In genomic region chr2:164603482-164603881, GRCm38 (mm10) we compare ENCODE assay signal across 39 mouse cellular contexts. TPM values are rescaled to one million over a fixed set of nuclear protein-coding genes. Genes with fewer than 3 reads are reported as not detected.
DNase-seq lines count a peak whose midpoint lies in the region; ATAC-seq and TF ChIP-seq lines count a peak whose summit lies in the region.
"Had no signal": no experiment of that assay in that cellular context is flagged by ENCODE, and none has a peak within 500 bp of the region (broad histone marks: within the 10 kb centered on the region; RNA-seq: fewer than 3 reads in every experiment).

No protein-coding gene starts in this region.

- no peaks in the 10 kb centered on the region for H3K9me3 ChIP-seq in hindbrain, postnatal 0 days (ENCODE audit: low read length)
- H3K9me3 ChIP-seq in hindbrain, embryonic 12.5 days (replicated peaks) = no peaks in the 10 kb centered on the region
- H3K9me3 ChIP-seq in liver, postnatal 0 days (ENCODE audit: low read length) = 0 out of 2 replicates have a peak, but pooled peaks cover 3% of the 10 kb centered on the region
- H3K9me3 ChIP-seq in liver, embryonic 11.5 days (ENCODE audit: control insufficient read depth, low read length) = no peaks in the 10 kb centered on the region
- no peaks in the 10 kb centered on the region for H3K9me3 ChIP-seq in E14TG2a.4 (ENCODE audit: low read length)
- no peaks in the 10 kb centered on the region for H3K9me3 ChIP-seq in forebrain, embryonic 14.5 days (replicated peaks; ENCODE audit: control insufficient read depth, low read length)
- H3K9me3 ChIP-seq: embryonic facial prominence, embryonic 15.5 days; liver, embryonic 15.5 days; midbrain, embryonic 15.5 days had no signal

- H3K4me3 ChIP-seq in hindbrain, postnatal 0 days (ENCODE audit: low read length) = no peak overlapping the region
- no peak overlapping the region for H3K4me3 ChIP-seq in hindbrain, embryonic 12.5 days
- H3K4me3 ChIP-seq in liver, postnatal 0 days (ENCODE audit: low read depth, low read length) = no peak overlapping the region
- no peak overlapping the region for H3K4me3 ChIP-seq in liver, embryonic 11.5 days (ENCODE audit: low read depth, low read length)
- no peak overlapping the region for H3K4me3 ChIP-seq in E14TG2a.4 (replicated peaks; ENCODE audit: low read length)
- no peak overlapping the region for H3K4me3 ChIP-seq in forebrain, embryonic 14.5 days (ENCODE audit: low read depth, low read length)
- H3K4me3 ChIP-seq: embryonic facial prominence, embryonic 10.5 days; embryonic facial prominence, embryonic 15.5 days; forebrain, embryonic 12.5 days; hindbrain, embryonic 10.5 days; liver, embryonic 15.5 days; midbrain, embryonic 15.5 days had no signal

- 90% methylated on average over 3 of the region's 3 CpGs for WGBS in hindbrain, postnatal 0 days
- WGBS in hindbrain, embryonic 12.5 days = 86% methylated on average over 3 of the region's 3 CpGs
- 76% methylated on average over 3 of the region's 3 CpGs for WGBS in liver, postnatal 0 days (ENCODE audit: insufficient replicate concordance)
- 87% methylated on average over 3 of the region's 3 CpGs for WGBS in liver, embryonic 11.5 days
- 89% methylated on average over 3 of the region's 3 CpGs for WGBS in forebrain, embryonic 14.5 days

- no peak for ATAC-seq in hindbrain, postnatal 0 days
- no peak for ATAC-seq in hindbrain, embryonic 12.5 days (ENCODE audit: low FRiP score)
- ATAC-seq in liver, postnatal 0 days = no peak
- no peak for ATAC-seq in liver, embryonic 11.5 days (replicated peaks; ENCODE audit: low FRiP score)
- no peak for ATAC-seq in forebrain, embryonic 14.5 days
- ATAC-seq: hindbrain, embryonic 16.5 days; intestine, embryonic 16.5 days; midbrain, embryonic 15.5 days had no signal

- no peak overlapping the region for H3K27ac ChIP-seq in hindbrain, postnatal 0 days
- H3K27ac ChIP-seq in hindbrain, embryonic 12.5 days = no peak overlapping the region
- H3K27ac ChIP-seq in liver, postnatal 0 days (ENCODE audit: low read depth) = no peak overlapping the region
- H3K27ac ChIP-seq in liver, embryonic 11.5 days (ENCODE audit: low read depth, low read length) = no peak overlapping the region
- H3K27ac ChIP-seq in forebrain, embryonic 14.5 days (ENCODE audit: low read depth, low read length) = no peak overlapping the region
- H3K27ac ChIP-seq: embryonic facial prominence, embryonic 10.5 days; embryonic facial prominence, embryonic 15.5 days; forebrain, embryonic 12.5 days; hindbrain, embryonic 10.5 days; liver, embryonic 15.5 days; midbrain, embryonic 15.5 days had no signal

- H3K4me2 ChIP-seq in hindbrain, postnatal 0 days (ENCODE audit: low read depth, low read length) = no peak overlapping the region
- no peak overlapping the region for H3K4me2 ChIP-seq in hindbrain, embryonic 12.5 days (replicated peaks)
- no peak overlapping the region for H3K4me2 ChIP-seq in liver, postnatal 0 days (ENCODE audit: low read depth, low read length)
- no peak overlapping the region for H3K4me2 ChIP-seq in liver, embryonic 11.5 days
- no peak overlapping the region for H3K4me2 ChIP-seq in forebrain, embryonic 14.5 days (ENCODE audit: low read length)
- H3K4me2 ChIP-seq: embryonic facial prominence, embryonic 15.5 days; forebrain, embryonic 12.5 days; liver, embryonic 15.5 days; midbrain, embryonic 15.5 days had no signal

- no peak for TF ChIP-seq EP300 in liver, postnatal 0 days (IDR thresholded peaks at IDR 0.05; ENCODE audit: low read depth)

- no peaks in the 10 kb centered on the region for H3K4me1 ChIP-seq in hindbrain, postnatal 0 days (ENCODE audit: insufficient read depth, low read length)
- H3K4me1 ChIP-seq in hindbrain, embryonic 12.5 days = no peaks in the 10 kb centered on the region
- no peaks in the 10 kb centered on the region for H3K4me1 ChIP-seq in liver, postnatal 0 days (ENCODE audit: insufficient read depth)
- no peaks in the 10 kb centered on the region for H3K4me1 ChIP-seq in liver, embryonic 11.5 days (replicated peaks; ENCODE audit: control insufficient read depth, insufficient read depth, low read length)
- H3K4me1 ChIP-seq in E14TG2a.4 (replicated peaks; ENCODE audit: low read depth, low read length) = peaks cover 3% of the 10 kb centered on the region
- H3K4me1 ChIP-seq in forebrain, embryonic 14.5 days (ENCODE audit: control insufficient read depth, insufficient read depth, low read length) = no peaks in the 10 kb centered on the region
- H3K4me1 ChIP-seq: embryonic facial prominence, embryonic 10.5 days; embryonic facial prominence, embryonic 15.5 days; forebrain, embryonic 12.5 days; hindbrain, embryonic 10.5 days; liver, embryonic 15.5 days; midbrain, embryonic 15.5 days had no signal

- no peak for DNase-seq in hindbrain, postnatal 0 days (ENCODE audit: low spot score)
- no peak for DNase-seq in liver, postnatal 0 days
- no peak for DNase-seq in liver, embryonic 11.5 days (ENCODE audit: low spot score)
- peak; percentile 69 for DNase-seq in R1 (ENCODE audit: low read depth, low spot score)
- DNase-seq in ovary, adult 18-20 months (ENCODE audit: low spot score) = no peak
- no peak for DNase-seq in forebrain, embryonic 14.5 days (ENCODE audit: low spot score)
- DNase-seq: adrenal gland, adult 2 months; cerebellum, adult 8-10 months; cerebellum, postnatal 25 days; gastrocnemius, postnatal 14 days; heart, postnatal 14 days; kidney, adult 8-10 months; kidney, postnatal 14 days; left cerebral cortex, postnatal 4 days; lung, postnatal 10 days; right cerebral cortex, adult 18-20 months; right cerebral cortex, postnatal 4 days; thymus, postnatal 14 days had no signal

- H3K27me3 ChIP-seq in hindbrain, postnatal 0 days (ENCODE audit: insufficient read depth, low read length) = no peaks in the 10 kb centered on the region
- peaks cover 3% of the 10 kb centered on the region; the same call in 1 of the 2 replicates for H3K27me3 ChIP-seq in hindbrain, embryonic 12.5 days
- H3K27me3 ChIP-seq in liver, postnatal 0 days (ENCODE audit: insufficient read depth, low read length) = no peaks in the 10 kb centered on the region
- H3K27me3 ChIP-seq in liver, embryonic 11.5 days (replicated peaks; ENCODE audit: control insufficient read depth, insufficient read depth, low read length) = no peaks in the 10 kb centered on the region
- peaks cover 18% of the 10 kb centered on the region for H3K27me3 ChIP-seq in E14TG2a.4 (ENCODE audit: insufficient read depth, low read length)
- no peaks in the 10 kb centered on the region for H3K27me3 ChIP-seq in forebrain, embryonic 14.5 days (replicated peaks; ENCODE audit: control insufficient read depth, insufficient read depth, low read length)
- H3K27me3 ChIP-seq: embryonic facial prominence, embryonic 15.5 days; forebrain, embryonic 12.5 days; liver, embryonic 15.5 days; midbrain, embryonic 15.5 days had no signal

- H3K36me3 ChIP-seq in hindbrain, postnatal 0 days (ENCODE audit: insufficient read depth, low read length) = no peaks in the 10 kb centered on the region
- H3K36me3 ChIP-seq in hindbrain, embryonic 12.5 days = no peaks in the 10 kb centered on the region
- H3K36me3 ChIP-seq in liver, postnatal 0 days (replicated peaks; ENCODE audit: insufficient read depth, low read length) = no peaks in the 10 kb centered on the region
- no peaks in the 10 kb centered on the region for H3K36me3 ChIP-seq in liver, embryonic 11.5 days (ENCODE audit: control insufficient read depth, insufficient read depth, low read length)
- H3K36me3 ChIP-seq in E14TG2a.4 (ENCODE audit: insufficient read depth, low read length) = no peaks in the 10 kb centered on the region
- no peaks in the 10 kb centered on the region for H3K36me3 ChIP-seq in forebrain, embryonic 14.5 days (ENCODE audit: control insufficient read depth, insufficient read depth, low read length)
- H3K36me3 ChIP-seq: embryonic facial prominence, embryonic 10.5 days; embryonic facial prominence, embryonic 15.5 days; forebrain, embryonic 12.5 days; hindbrain, embryonic 10.5 days; liver, embryonic 15.5 days; midbrain, embryonic 15.5 days had no signal

- peak; percentile 15; the same call in 1 of the 2 replicates for TF ChIP-seq CTCF in hindbrain, postnatal 0 days (IDR thresholded peaks at IDR 0.05; ENCODE audit: low read depth)
- TF ChIP-seq CTCF in liver, postnatal 0 days (IDR thresholded peaks at IDR 0.05; ENCODE audit: low read depth) = peak; percentile 25; the same call in 1 of the 2 replicates
- TF ChIP-seq CTCF in E14TG2a.4 (conservative IDR thresholded peaks at IDR 0.05; ENCODE audit: low read length) = peak; percentile 90

- H3K9ac ChIP-seq in hindbrain, postnatal 0 days (replicated peaks; ENCODE audit: low read length) = no peak overlapping the region
- H3K9ac ChIP-seq in hindbrain, embryonic 12.5 days = no peak overlapping the region
- no peak overlapping the region for H3K9ac ChIP-seq in liver, postnatal 0 days (replicated peaks)
- H3K9ac ChIP-seq in liver, embryonic 11.5 days (ENCODE audit: low read depth, low read length) = no peak overlapping the region
- no peak overlapping the region for H3K9ac ChIP-seq in forebrain, embryonic 14.5 days (ENCODE audit: low read length)
- H3K9ac ChIP-seq: embryonic facial prominence, embryonic 15.5 days; forebrain, embryonic 12.5 days; liver, embryonic 15.5 days; midbrain, embryonic 15.5 days had no signal

RNA-seq across cellular contexts. Expression of gene Wfdc6b, which starts 9.8 kb away (rescaled TPM):
- not detected in 2 replicates for total RNA-seq in hindbrain, postnatal 0 days (2014; rRNA removed)
- polyA plus RNA-seq in hindbrain, postnatal 0 days (2015; fragmentation: Nextera tagmentation; extraction: Ambion mirVana) = not detected in 2 replicates
- polyA plus RNA-seq in hindbrain, embryonic 12.5 days (2016; fragmentation: Nextera tagmentation; extraction: Ambion mirVana) = not detected in 2 replicates
- polyA plus RNA-seq in liver, postnatal 0 days (2015; fragmentation: Nextera tagmentation; extraction: Ambion mirVana) = not detected in 2 replicates
- not detected in 2 replicates for polyA plus RNA-seq in liver, embryonic 11.5 days (2014; fragmentation: Nextera tagmentation; extraction: Ambion mirVana)
- not detected in 2 replicates for polyA plus RNA-seq in forebrain, embryonic 14.5 days (2014; fragmentation: Nextera tagmentation; extraction: Ambion mirVana)
- total RNA-seq: adrenal gland, adult 2 months; adrenal gland, postnatal 4 days; CH12.LX; gastrocnemius, postnatal 14 days; granulocyte monocyte progenitor cell, adult 5-6 weeks; heart, postnatal 14 days; layer of hippocampus, postnatal 14 days; neutrophil, adult 5-6 weeks had no signal
- polyA plus RNA-seq: adrenal gland, adult 2 months; C2C12; embryonic facial prominence, embryonic 10.5 days; embryonic facial prominence, embryonic 15.5 days; forebrain, embryonic 12.5 days; heart, embryonic 14.5 days; hindbrain, embryonic 10.5 days; hindbrain, embryonic 16.5 days; intestine, embryonic 16.5 days; limb, embryonic 14.5 days; liver, embryonic 15.5 days; midbrain, embryonic 15.5 days; neural tube, embryonic 11.5 days; spleen, adult 2 months; urinary bladder, adult 2 months had no signal

RNA-seq across cellular contexts. Expression of gene Wfdc8, which starts 9.9 kb away (rescaled TPM):
- not detected in 2 replicates for total RNA-seq in hindbrain, postnatal 0 days (2014; rRNA removed)
- not detected in 2 replicates for polyA plus RNA-seq in hindbrain, postnatal 0 days (2015; fragmentation: Nextera tagmentation; extraction: Ambion mirVana)
- not detected in 2 replicates for polyA plus RNA-seq in hindbrain, embryonic 12.5 days (2016; fragmentation: Nextera tagmentation; extraction: Ambion mirVana)
- not detected in 2 replicates for polyA plus RNA-seq in liver, postnatal 0 days (2015; fragmentation: Nextera tagmentation; extraction: Ambion mirVana)
- polyA plus RNA-seq in liver, embryonic 11.5 days (2014; fragmentation: Nextera tagmentation; extraction: Ambion mirVana) = not detected in 2 replicates
- not detected in 2 replicates for polyA plus RNA-seq in forebrain, embryonic 14.5 days (2014; fragmentation: Nextera tagmentation; extraction: Ambion mirVana)
- total RNA-seq: adrenal gland, adult 2 months; CH12.LX; gastrocnemius, postnatal 14 days; granulocyte monocyte progenitor cell, adult 5-6 weeks; heart, postnatal 14 days; layer of hippocampus, postnatal 14 days; left cerebral cortex, postnatal 4 days; neutrophil, adult 5-6 weeks had no signal
- polyA plus RNA-seq: C2C12; embryonic facial prominence, embryonic 10.5 days; embryonic facial prominence, embryonic 15.5 days; forebrain, embryonic 12.5 days; heart, embryonic 14.5 days; hindbrain, embryonic 10.5 days; hindbrain, embryonic 16.5 days; intestine, embryonic 16.5 days; limb, embryonic 14.5 days; liver, embryonic 15.5 days; midbrain, embryonic 15.5 days; neural tube, embryonic 11.5 days; spleen, adult 2 months; urinary bladder, adult 2 months had no signal

RNA-seq across cellular contexts. Expression of gene Eppin, which starts 10.1 kb away (rescaled TPM):
- not detected in 2 replicates for total RNA-seq in hindbrain, postnatal 0 days (2014; rRNA removed)
- not detected in 2 replicates for polyA plus RNA-seq in hindbrain, postnatal 0 days (2015; fragmentation: Nextera tagmentation; extraction: Ambion mirVana)
- not detected in 2 replicates for polyA plus RNA-seq in hindbrain, embryonic 12.5 days (2016; fragmentation: Nextera tagmentation; extraction: Ambion mirVana)
- not detected in 2 replicates for polyA plus RNA-seq in liver, postnatal 0 days (2015; fragmentation: Nextera tagmentation; extraction: Ambion mirVana)
- not detected in 2 replicates for polyA plus RNA-seq in liver, embryonic 11.5 days (2014; fragmentation: Nextera tagmentation; extraction: Ambion mirVana)
- not detected in 2 replicates for polyA plus RNA-seq in forebrain, embryonic 14.5 days (2014; fragmentation: Nextera tagmentation; extraction: Ambion mirVana)
- total RNA-seq: adrenal gland, adult 2 months; adrenal gland, postnatal 4 days; CH12.LX; gastrocnemius, postnatal 14 days; granulocyte monocyte progenitor cell, adult 5-6 weeks; heart, postnatal 14 days; layer of hippocampus, postnatal 14 days; left cerebral cortex, postnatal 4 days; neutrophil, adult 5-6 weeks had no signal
- polyA plus RNA-seq: adrenal gland, adult 2 months; C2C12; embryonic facial prominence, embryonic 10.5 days; embryonic facial prominence, embryonic 15.5 days; forebrain, embryonic 12.5 days; heart, embryonic 14.5 days; hindbrain, embryonic 10.5 days; hindbrain, embryonic 16.5 days; intestine, embryonic 16.5 days; limb, embryonic 14.5 days; liver, embryonic 15.5 days; midbrain, embryonic 15.5 days; neural tube, embryonic 11.5 days; spleen, adult 2 months; urinary bladder, adult 2 months had no signal

RNA-seq across cellular contexts. Expression of gene Wfdc6a, which starts 18.2 kb away (rescaled TPM):
- total RNA-seq in hindbrain, postnatal 0 days (2014; rRNA removed) = 0.31 TPM in 1 of 2 replicates, not detected in the other
- 0.19 and 0.77 TPM in 2 replicates for polyA plus RNA-seq in hindbrain, postnatal 0 days (2015; fragmentation: Nextera tagmentation; extraction: Ambion mirVana)
- not detected in 2 replicates for polyA plus RNA-seq in hindbrain, embryonic 12.5 days (2016; fragmentation: Nextera tagmentation; extraction: Ambion mirVana)
- polyA plus RNA-seq in liver, postnatal 0 days (2015; fragmentation: Nextera tagmentation; extraction: Ambion mirVana) = not detected in 2 replicates
- not detected in 2 replicates for polyA plus RNA-seq in liver, embryonic 11.5 days (2014; fragmentation: Nextera tagmentation; extraction: Ambion mirVana)
- polyA plus RNA-seq in forebrain, embryonic 14.5 days (2014; fragmentation: Nextera tagmentation; extraction: Ambion mirVana) = not detected in 2 replicates
- total RNA-seq: CH12.LX; gastrocnemius, postnatal 14 days; granulocyte monocyte progenitor cell, adult 5-6 weeks; left cerebral cortex, postnatal 4 days; neutrophil, adult 5-6 weeks had no signal
- polyA plus RNA-seq: C2C12; embryonic facial prominence, embryonic 10.5 days; forebrain, embryonic 12.5 days; hindbrain, embryonic 10.5 days; liver, embryonic 15.5 days; midbrain, embryonic 15.5 days; neural tube, embryonic 11.5 days had no signal

RNA-seq across cellular contexts. Expression of gene Spint3, which starts 30.2 kb away (rescaled TPM):
- not detected in 2 replicates for total RNA-seq in hindbrain, postnatal 0 days (2014; rRNA removed)
- not detected in 2 replicates for polyA plus RNA-seq in hindbrain, postnatal 0 days (2015; fragmentation: Nextera tagmentation; extraction: Ambion mirVana)
- polyA plus RNA-seq in hindbrain, embryonic 12.5 days (2016; fragmentation: Nextera tagmentation; extraction: Ambion mirVana) = not detected in 2 replicates
- polyA plus RNA-seq in liver, postnatal 0 days (2015; fragmentation: Nextera tagmentation; extraction: Ambion mirVana) = not detected in 2 replicates
- not detected in 2 replicates for polyA plus RNA-seq in liver, embryonic 11.5 days (2014; fragmentation: Nextera tagmentation; extraction: Ambion mirVana)
- polyA plus RNA-seq in forebrain, embryonic 14.5 days (2014; fragmentation: Nextera tagmentation; extraction: Ambion mirVana) = not detected in 2 replicates
- total RNA-seq: adrenal gland, adult 2 months; adrenal gland, postnatal 4 days; CH12.LX; gastrocnemius, postnatal 14 days; granulocyte monocyte progenitor cell, adult 5-6 weeks; heart, postnatal 14 days; layer of hippocampus, postnatal 14 days; left cerebral cortex, postnatal 4 days; neutrophil, adult 5-6 weeks had no signal
- polyA plus RNA-seq: adrenal gland, adult 2 months; C2C12; embryonic facial prominence, embryonic 10.5 days; embryonic facial prominence, embryonic 15.5 days; forebrain, embryonic 12.5 days; heart, embryonic 14.5 days; hindbrain, embryonic 10.5 days; hindbrain, embryonic 16.5 days; intestine, embryonic 16.5 days; limb, embryonic 14.5 days; liver, embryonic 15.5 days; midbrain, embryonic 15.5 days; neural tube, embryonic 11.5 days; spleen, adult 2 months had no signal

Comparison
In these comparisons a context has a peak if more than half of its experiments do, and no peak if none do; other contexts are left out.
1. CTCF ChIP-seq: peak in every context shown above with its lines; median percentile 90 in E14TG2a.4; 25 in liver, postnatal 0 days; 15 in hindbrain, postnatal 0 days.